Mouse (Mus musculus) adrenal gland, postnatal 25 days (tissue): ENCODE data around the gene Il1r2. TPM values are rescaled to one million over a fixed set of nuclear protein-coding genes. Genes with fewer than 3 reads are reported as not detected.

Experiments used
- DNase-seq: peaks from one replicate; pipeline ENCODE4 v3.0.0; 2021; ENCODE audit warnings: mixed read lengths
- total RNA-seq: library from RNA; stranded (reverse); gene quantifications from 2 replicates; pipeline ENCODE4 v1.2.3, GENCODE M21; 2021

Il1r2 gene
- total RNA-seq, 1 experiment from 2014 or later: not detected

DNA sequence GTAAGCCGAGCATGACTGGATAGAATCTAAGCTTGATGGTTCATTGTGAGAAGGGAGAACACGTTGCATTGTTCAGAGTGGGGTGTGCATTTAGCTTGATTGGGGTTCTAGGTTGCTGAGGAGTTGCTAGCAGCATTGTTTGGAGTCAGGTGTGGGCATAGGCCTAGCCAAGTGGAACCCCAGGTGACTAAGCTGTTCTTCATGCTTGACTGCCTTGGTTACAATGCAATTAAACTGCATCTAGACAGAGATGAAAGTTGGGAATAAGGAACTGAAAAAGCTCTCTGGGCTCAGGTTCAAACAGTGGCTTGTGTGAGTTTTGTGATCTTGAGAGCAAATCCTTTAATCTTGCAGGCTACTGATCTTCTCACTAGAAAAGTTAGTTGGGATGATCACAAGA is 55.4 kb downstream of the Il1r2 start:
- DNase-seq: no peak

DNA sequence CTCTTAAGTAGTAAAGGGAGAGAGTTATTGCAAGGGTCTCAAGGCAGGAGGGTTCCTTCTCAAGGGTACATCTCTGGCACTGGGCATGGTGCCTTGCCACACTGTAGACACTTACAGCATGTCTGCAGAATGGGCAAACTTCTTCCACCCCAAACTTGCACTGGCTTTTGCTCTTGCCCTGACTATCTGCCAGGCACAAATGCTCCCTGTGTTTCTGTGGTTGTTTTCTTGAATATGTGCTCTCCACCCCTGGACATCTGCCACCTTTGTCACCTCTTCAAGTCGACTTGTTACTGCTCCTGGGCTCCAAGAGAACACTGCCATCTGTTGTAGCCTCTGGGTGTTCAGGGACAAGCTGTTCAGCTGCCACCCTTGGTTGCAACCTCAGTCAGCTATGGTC is 57.8 kb downstream of the Il1r2 start:
- DNase-seq: no peak

DNA sequence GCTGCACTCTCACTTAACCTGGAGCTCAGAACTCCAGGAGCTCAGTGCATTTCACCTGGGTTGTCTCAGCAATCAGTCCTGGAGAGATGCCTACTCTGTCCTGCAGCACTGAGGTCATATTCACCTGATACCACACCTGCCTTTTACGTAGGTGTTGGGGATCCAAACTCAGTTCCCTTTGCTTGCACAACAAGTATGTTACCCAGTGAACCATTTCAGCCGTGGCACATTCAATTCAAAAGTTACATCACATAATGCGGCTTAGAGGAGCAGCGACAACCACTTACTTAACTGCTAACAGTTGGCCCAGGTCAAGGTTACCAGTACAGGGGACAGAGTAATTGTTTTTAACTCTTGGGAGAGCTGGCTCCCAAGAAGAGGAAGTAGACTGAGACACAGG is 58.8 kb downstream of the Il1r2 start:
- DNase-seq: no peak

- no peak for DNase-seq
Measured at GRCm38 (mm10) chr1:40133567-40133966, 59.7 kb downstream of the Il1r2 start.

- DNase-seq: peak; percentile 68
Measured at GRCm38 (mm10) chr1:40139798-40140532, 66.1 kb downstream of the Il1r2 start.

- no peak for DNase-seq
Measured at GRCm38 (mm10) chr1:40156096-40156495, 82.2 kb downstream of the Il1r2 start.

- DNase-seq: no peak
Measured at GRCm38 (mm10) chr1:40163329-40163917, 89.5 kb downstream of the Il1r2 start.

GRCm38 (mm10) chr1:40164331-40164730 is 90.5 kb downstream of the Il1r2 start:
- DNase-seq: no peak

- DNase-seq: no peak
Measured at GRCm38 (mm10) chr1:40167585-40167984, 93.7 kb downstream of the Il1r2 start.

DNA sequence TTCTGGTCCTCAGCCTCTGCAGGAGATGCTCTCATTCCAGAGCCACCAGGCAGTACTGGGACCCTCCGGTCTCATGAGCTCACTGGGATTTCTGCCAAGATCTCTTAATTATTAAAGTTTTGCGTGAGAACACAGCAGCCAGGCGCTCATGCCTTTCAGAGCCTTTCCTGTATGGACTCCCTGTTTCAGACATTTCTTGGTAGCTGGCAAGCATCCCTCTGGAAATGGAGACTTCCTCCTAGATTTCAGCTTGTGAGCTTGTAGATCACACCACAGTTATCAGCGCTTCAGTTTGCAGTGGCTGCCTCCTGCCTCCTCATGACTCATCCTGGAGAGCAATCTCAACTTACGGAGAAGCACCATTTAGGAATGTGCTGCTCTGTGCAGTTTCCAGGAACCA is 98.0 kb downstream of the Il1r2 start:
- no peak for DNase-seq

DNA sequence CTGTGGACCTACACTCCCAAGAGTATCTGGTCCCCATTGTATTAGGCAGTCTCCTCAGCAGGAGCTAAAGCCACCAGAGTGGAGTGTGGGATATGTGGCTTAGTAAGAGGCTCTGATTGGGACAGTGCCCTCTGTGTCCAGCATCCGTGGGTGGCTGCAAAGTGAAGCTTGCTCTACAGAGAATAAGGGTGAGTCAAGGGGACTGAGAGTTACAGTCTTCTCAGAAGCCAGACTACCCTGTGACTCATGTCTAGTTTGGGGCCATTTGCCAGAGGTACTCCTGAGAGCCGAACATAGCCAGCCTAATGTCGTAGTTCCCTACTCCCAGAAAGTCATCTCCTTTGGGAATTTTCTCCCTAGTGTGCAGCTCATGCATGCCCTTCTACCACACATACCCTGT is 100.3 kb downstream of the Il1r2 start:
- peak; percentile 42 for DNase-seq

Other genes with a start within 250 kb of the Il1r2 start
- 121 and 138 TPM in 2 replicates for gene Map4k4, start 173.2 kb upstream of the Il1r2 start, total RNA-seq
- 3.4 and 3.6 TPM in 2 replicates for gene Il1r1, start 151.0 kb downstream of the Il1r2 start, total RNA-seq